Mouse (Mus musculus): ENCODE measurements around the gene Slc51b. TPM values are rescaled to one million over a fixed set of nuclear protein-coding genes. Genes with fewer than 3 reads are reported as not detected.

Gene Slc51b
- polyA plus RNA-seq, 1 experiment from 2014 or later: not detected

- peaks cover 12% of the 10 kb centered on the region for H3K4me1 ChIP-seq
- H3K36me3 ChIP-seq: peaks cover 17% of the 10 kb centered on the region
- no peak overlapping the region for H3K27ac ChIP-seq
- H3K4me2 ChIP-seq: no peak overlapping the region
- no peaks in the 10 kb centered on the region for H3K27me3 ChIP-seq
- 71% methylated on average over 3 of the region's 3 CpGs for WGBS
- no peak for ATAC-seq (ENCODE audit: borderline replicate concordance, extremely low read depth, low FRiP score, low TSS enrichment)
- H3K9ac ChIP-seq: no peak overlapping the region
- H3K9me3 ChIP-seq: no peaks in the 10 kb centered on the region
- no peak overlapping the region for H3K4me3 ChIP-seq
Measured at GRCm38 (mm10) chr9:65407861-65408260, 14.9 kb downstream of the Slc51b start.

GRCm38 (mm10) chr9:65407327-65407726, 15.4 kb downstream of the Slc51b start:
- Histone ChIP-seq H3K27ac (no peak overlapping the region), H3K27me3 (no peaks in the 10 kb centered on the region), H3K9me3 (no peaks in the 10 kb centered on the region), H3K36me3 (peaks cover 15% of the 10 kb centered on the region), H3K4me1 (peaks cover 18% of the 10 kb centered on the region), H3K4me3 (no peak overlapping the region), H3K4me2 (no peak overlapping the region), H3K9ac (no peak overlapping the region)
- ATAC-seq (ENCODE audit: borderline replicate concordance, extremely low read depth, low FRiP score, low TSS enrichment): no peak
- WGBS: 77% methylated on average over 5 of the region's 5 CpGs

GRCm38 (mm10) chr9:65405184-65405449, 17.6 kb downstream of the Slc51b start:
- Histone ChIP-seq H3K4me1 (peaks cover 28% of the 10 kb centered on the region), H3K36me3 (no peaks in the 10 kb centered on the region; the same call in none of the 2 replicates), H3K9ac (0 out of 2 replicates have a peak overlapping the region, but pooled peaks have one; percentile 20), H3K9me3 (no peaks in the 10 kb centered on the region), H3K4me3 (no peak overlapping the region), H3K27ac (peak overlapping the region; percentile 81), H3K27me3 (no peaks in the 10 kb centered on the region), H3K4me2 (peak overlapping the region; percentile 19)
- no peak for ATAC-seq (ENCODE audit: borderline replicate concordance, extremely low read depth, low FRiP score, low TSS enrichment)
- 80% methylated on average over 2 of the region's 2 CpGs for WGBS

GRCm38 (mm10) chr9:65404331-65405183, 18.2 kb downstream of the Slc51b start:
- Histone ChIP-seq H3K9ac (0 out of 2 replicates have a peak overlapping the region, but pooled peaks have one; percentile 20), H3K36me3 (no peaks in the 10 kb centered on the region; the same call in 1 of the 2 replicates), H3K4me3 (no peak overlapping the region), H3K4me1 (peaks cover 28% of the 10 kb centered on the region), H3K4me2 (peak overlapping the region; percentile 19), H3K27ac (peak overlapping the region; percentile 81), H3K9me3 (no peaks in the 10 kb centered on the region), H3K27me3 (no peaks in the 10 kb centered on the region)
- WGBS: 39% methylated on average over 15 of the region's 15 CpGs
- ATAC-seq (ENCODE audit: borderline replicate concordance, extremely low read depth, low FRiP score, low TSS enrichment): peak; percentile 86

GRCm38 (mm10) chr9:65399934-65400333, 22.8 kb downstream of the Slc51b start:
- ATAC-seq (ENCODE audit: borderline replicate concordance, extremely low read depth, low FRiP score, low TSS enrichment): no peak
- H3K9me3 ChIP-seq: no peaks in the 10 kb centered on the region
- peak overlapping the region; percentile 55 for H3K4me3 ChIP-seq
- no peaks in the 10 kb centered on the region for H3K36me3 ChIP-seq
- H3K27ac ChIP-seq: 0 out of 2 replicates have a peak overlapping the region, but pooled peaks have one; percentile 12
- no peak overlapping the region for H3K9ac ChIP-seq
- peak overlapping the region; percentile 71 for H3K4me2 ChIP-seq
- H3K27me3 ChIP-seq: no peaks in the 10 kb centered on the region
- WGBS: 55% methylated on average over 6 of the region's 6 CpGs
- peaks cover 36% of the 10 kb centered on the region for H3K4me1 ChIP-seq

- peak within 1 kb of the TSS; percentile 39 for H3K9ac ChIP-seq
- peaks cover 34% of the 10 kb centered on the region for H3K4me1 ChIP-seq
- no peaks in the 10 kb centered on the region for H3K36me3 ChIP-seq
- peak within 1 kb of the TSS; percentile 30; the same call in 1 of the 2 replicates for H3K27ac ChIP-seq
- under 1% methylated on average over 24 of the region's 24 CpGs for WGBS
- ATAC-seq (ENCODE audit: borderline replicate concordance, extremely low read depth, low FRiP score, low TSS enrichment): peak; percentile 72; the same call in 1 of the 2 replicates
- H3K27me3 ChIP-seq: no peaks in the 10 kb centered on the region
- peak within 1 kb of the TSS; percentile 55 for H3K4me3 ChIP-seq
- H3K4me2 ChIP-seq: peak within 1 kb of the TSS; percentile 71
- H3K9me3 ChIP-seq: no peaks in the 10 kb centered on the region
Measured at GRCm38 (mm10) chr9:65398279-65398678, 24.5 kb downstream of the Slc51b start, which contains the start of gene Rasl12. TSS of gene Rasl12 (plus strand) at chr9:65398506.

GRCm38 (mm10) chr9:65394360-65394759, 28.4 kb downstream of the Slc51b start:
- Histone ChIP-seq H3K4me2 (no peak overlapping the region), H3K9me3 (no peaks in the 10 kb centered on the region), H3K4me1 (peaks cover 26% of the 10 kb centered on the region), H3K27ac (peak overlapping the region; percentile 42; the same call in 1 of the 2 replicates), H3K9ac (no peak overlapping the region), H3K27me3 (peaks cover 30% of the 10 kb centered on the region), H3K4me3 (no peak overlapping the region), H3K36me3 (no peaks in the 10 kb centered on the region)
- WGBS: 43% methylated on average over 2 of the region's 2 CpGs
- no peak for ATAC-seq (ENCODE audit: borderline replicate concordance, extremely low read depth, low FRiP score, low TSS enrichment)

- WGBS: 27% methylated on average over 2 of the region's 2 CpGs
- Histone ChIP-seq H3K27ac (peak overlapping the region; percentile 42; the same call in 1 of the 2 replicates), H3K4me2 (no peak overlapping the region), H3K27me3 (peaks cover 30% of the 10 kb centered on the region), H3K4me1 (peaks cover 32% of the 10 kb centered on the region), H3K36me3 (no peaks in the 10 kb centered on the region), H3K9me3 (no peaks in the 10 kb centered on the region), H3K4me3 (no peak overlapping the region), H3K9ac (no peak overlapping the region)
- no peak for ATAC-seq (ENCODE audit: borderline replicate concordance, extremely low read depth, low FRiP score, low TSS enrichment)
Measured at GRCm38 (mm10) chr9:65393606-65394005, 29.1 kb downstream of the Slc51b start.

- peaks cover 29% of the 10 kb centered on the region for H3K4me1 ChIP-seq
- no peak overlapping the region for H3K4me3 ChIP-seq
- H3K27me3 ChIP-seq: peaks cover 30% of the 10 kb centered on the region
- 18% methylated on average over 6 of the region's 6 CpGs for WGBS
- H3K9me3 ChIP-seq: no peaks in the 10 kb centered on the region
- H3K27ac ChIP-seq: no peak overlapping the region
- H3K36me3 ChIP-seq: no peaks in the 10 kb centered on the region
- H3K9ac ChIP-seq: no peak overlapping the region
- no peak for ATAC-seq (ENCODE audit: borderline replicate concordance, extremely low read depth, low FRiP score, low TSS enrichment)
- no peak overlapping the region for H3K4me2 ChIP-seq
Measured at GRCm38 (mm10) chr9:65392638-65393364, 30.0 kb downstream of the Slc51b start.

GRCm38 (mm10) chr9:65391613-65391964, 31.2 kb downstream of the Slc51b start, which contains the start of gene Kbtbd13:
TSS of gene Kbtbd13 (minus strand) at chr9:65391652.
- peaks cover 40% of the 10 kb centered on the region for H3K4me1 ChIP-seq
- no peak for ATAC-seq (ENCODE audit: borderline replicate concordance, extremely low read depth, low FRiP score, low TSS enrichment)
- no peaks in the 10 kb centered on the region for H3K9me3 ChIP-seq
- peaks cover 30% of the 10 kb centered on the region for H3K27me3 ChIP-seq
- peak within 1 kb of the TSS; percentile 37 for H3K4me3 ChIP-seq
- no peak within 1 kb of the TSS for H3K27ac ChIP-seq
- 35% methylated on average over 8 of the region's 8 CpGs for WGBS
- H3K4me2 ChIP-seq: peak within 1 kb of the TSS; percentile 62
- no peaks in the 10 kb centered on the region for H3K36me3 ChIP-seq
- peak within 1 kb of the TSS; percentile 24 for H3K9ac ChIP-seq

GRCm38 (mm10) chr9:65390752-65391612, 31.8 kb downstream of the Slc51b start:
- Histone ChIP-seq H3K4me1 (peaks cover 37% of the 10 kb centered on the region), H3K36me3 (no peaks in the 10 kb centered on the region), H3K4me2 (peak overlapping the region; percentile 62), H3K4me3 (peak overlapping the region; percentile 37), H3K9me3 (no peaks in the 10 kb centered on the region), H3K27ac (no peak overlapping the region), H3K27me3 (peaks cover 30% of the 10 kb centered on the region), H3K9ac (peak overlapping the region; percentile 24)
- no peak for ATAC-seq (ENCODE audit: borderline replicate concordance, extremely low read depth, low FRiP score, low TSS enrichment)
- WGBS: 17% methylated on average over 93 of the region's 96 CpGs

All from lung, embryonic 15.5 days (tissue).